Comparison of ENCODE assay signal across 11 mouse cellular contexts in the genomic region with DNA sequence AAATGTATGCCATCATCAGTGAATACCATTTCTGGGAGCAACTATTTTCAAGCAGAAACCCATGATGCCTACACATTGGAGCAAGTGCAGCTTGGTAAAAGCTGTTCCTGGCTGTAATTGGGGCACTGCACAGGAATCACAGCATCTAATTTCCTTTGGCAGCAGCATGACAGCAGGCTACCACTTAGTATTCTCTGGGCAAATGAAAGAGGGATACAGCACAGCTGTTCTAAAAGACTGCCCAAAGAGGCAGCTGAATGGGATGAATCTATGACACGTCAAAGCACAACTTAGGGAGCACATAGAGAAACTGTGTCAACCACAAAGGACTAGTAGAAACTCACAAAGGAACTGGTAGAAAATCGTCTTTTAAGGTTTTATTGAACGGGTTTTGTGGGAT.
DNase-seq lines count a peak whose midpoint lies in the region; ATAC-seq lines count a peak whose summit lies in the region.
"Had no signal": no experiment of that assay in that cellular context is flagged by ENCODE, and none has a peak within 500 bp of the region (broad histone marks: within the 10 kb centered on the region; RNA-seq: fewer than 3 reads in every experiment).

No protein-coding gene starts in this region.

- H3K4me1 ChIP-seq in midbrain, embryonic 13.5 days (replicated peaks): no peaks in the 10 kb centered on the region
- H3K4me1 ChIP-seq in midbrain, embryonic 11.5 days (ENCODE audit: control insufficient read depth, insufficient read depth, low read length): no peaks in the 10 kb centered on the region
- H3K4me1 ChIP-seq: heart, embryonic 13.5 days; limb, embryonic 13.5 days; lung, embryonic 15.5 days had no signal

- no peak for DNase-seq in midbrain, embryonic 11.5 days (ENCODE audit: low spot score, missing footprints)
- DNase-seq in frontal cortex, postnatal 10 days (ENCODE audit: low spot score in 2 of 2): peak; percentile 5 to 8
- peak; percentile 1 to 6 for DNase-seq in left cerebral cortex, adult 18-20 months (ENCODE audit: low spot score in 2 of 2)
- DNase-seq in right cerebral cortex, postnatal 4 days: peak; percentile 1
- no peak for DNase-seq in embryo, embryonic 10 days (ENCODE audit: low spot score)
- no peak for DNase-seq in gastrocnemius, postnatal 10 days
- DNase-seq: kidney, postnatal 36 days had no signal

- H3K4me2 ChIP-seq in midbrain, embryonic 13.5 days (replicated peaks): no peak overlapping the region
- no peak overlapping the region for H3K4me2 ChIP-seq in midbrain, embryonic 11.5 days
- H3K4me2 ChIP-seq: heart, embryonic 13.5 days; limb, embryonic 13.5 days; lung, embryonic 15.5 days had no signal

- 60% methylated on average over 3 of the region's 3 CpGs for WGBS in midbrain, embryonic 13.5 days
- 76% methylated on average over 3 of the region's 3 CpGs for WGBS in midbrain, embryonic 11.5 days

- no peak overlapping the region for H3K27ac ChIP-seq in midbrain, embryonic 13.5 days
- no peak overlapping the region for H3K27ac ChIP-seq in midbrain, embryonic 11.5 days (ENCODE audit: low read depth, low read length)
- H3K27ac ChIP-seq: heart, embryonic 13.5 days; limb, embryonic 13.5 days; lung, embryonic 15.5 days had no signal

- H3K27me3 ChIP-seq in midbrain, embryonic 13.5 days: no peaks in the 10 kb centered on the region
- H3K27me3 ChIP-seq in midbrain, embryonic 11.5 days (ENCODE audit: control insufficient read depth, insufficient read depth, low read length): no peaks in the 10 kb centered on the region
- H3K27me3 ChIP-seq: heart, embryonic 13.5 days; limb, embryonic 13.5 days; lung, embryonic 15.5 days had no signal

- H3K4me3 ChIP-seq in midbrain, embryonic 13.5 days (replicated peaks): no peak overlapping the region
- H3K4me3 ChIP-seq in midbrain, embryonic 11.5 days (ENCODE audit: low read depth, low read length): no peak overlapping the region
- H3K4me3 ChIP-seq: heart, embryonic 13.5 days; limb, embryonic 13.5 days; lung, embryonic 15.5 days had no signal

- H3K36me3 ChIP-seq in midbrain, embryonic 13.5 days: no peaks in the 10 kb centered on the region
- no peaks in the 10 kb centered on the region for H3K36me3 ChIP-seq in midbrain, embryonic 11.5 days (ENCODE audit: control insufficient read depth, insufficient read depth, low read length)
- H3K36me3 ChIP-seq: heart, embryonic 13.5 days; limb, embryonic 13.5 days; lung, embryonic 15.5 days had no signal

- peak; percentile 56; the same call in 1 of the 2 replicates for ATAC-seq in midbrain, embryonic 13.5 days
- no peak for ATAC-seq in midbrain, embryonic 11.5 days (ENCODE audit: low FRiP score)

- no peak overlapping the region for H3K9ac ChIP-seq in midbrain, embryonic 13.5 days (replicated peaks)
- no peak overlapping the region for H3K9ac ChIP-seq in midbrain, embryonic 11.5 days (ENCODE audit: low read length)
- H3K9ac ChIP-seq: heart, embryonic 13.5 days; limb, embryonic 13.5 days; lung, embryonic 15.5 days had no signal

- H3K9me3 ChIP-seq in midbrain, embryonic 13.5 days: no peaks in the 10 kb centered on the region
- no peaks in the 10 kb centered on the region for H3K9me3 ChIP-seq in midbrain, embryonic 11.5 days (ENCODE audit: control insufficient read depth, low read length)
- H3K9me3 ChIP-seq: heart, embryonic 13.5 days; limb, embryonic 13.5 days; lung, embryonic 15.5 days had no signal

Comparison
In these comparisons a context has a peak if more than half of its experiments do, and no peak if none do; other contexts are left out.
1. DNase-seq: peak in frontal cortex, postnatal 10 days (2 of 2), left cerebral cortex, adult 18-20 months (2 of 2) and right cerebral cortex, postnatal 4 days (single experiment); none in midbrain, embryonic 11.5 days (single experiment), embryo, embryonic 10 days (single experiment) and gastrocnemius, postnatal 10 days (single experiment).